Mouse (Mus musculus) liver, embryonic 14.5 days (tissue): ENCODE data around the gene Bend4. TPM values are rescaled to one million over a fixed set of nuclear protein-coding genes. Genes with fewer than 3 reads are reported as not detected.

Experiments
- ATAC-seq: fragments of 200-750 bp; cut with Nextera tagmentation; 2 replicates; pipeline ENCODE4 v1.8.0; 2017; ENCODE audit warnings: moderate number of reproducible peaks, mild to moderate bottlenecking, moderate library complexity; ENCODE audit not compliant: insufficient read depth
- DNase-seq, 3 experiments: peaks; one replicate each; pipeline ENCODE4 v3.0.0-alpha.2; 2012 to 2013; ENCODE audit warnings: low read depth in 3 of 3, low spot score in 3 of 3
- H3K27ac ChIP-seq: fragments of 300-500 bp; sonication (generic); 2 replicates; pipeline ENCODE4 v1.5.1; 2014; ENCODE audit warnings: moderate library complexity, mild to moderate bottlenecking, control low read depth, inconsistent platforms
- H3K27me3 ChIP-seq: fragments of 300-500 bp; sonication (generic); 2 replicates; pipeline ENCODE4 v1.6.1; 2014; ENCODE audit warnings: mild to moderate bottlenecking, low read length, moderate library complexity; ENCODE audit not compliant: control insufficient read depth, insufficient read depth
- H3K36me3 ChIP-seq: fragments of 300-500 bp; sonication (generic); replicated peaks from 2 replicates; pipeline ENCODE4 v1.6.1; 2014; ENCODE audit warnings: low read depth; ENCODE audit not compliant: control insufficient read depth, insufficient read depth
- H3K4me1 ChIP-seq, 2 experiments: fragments of 200-500 bp in 1 of 2; fragments of 300-500 bp in 1 of 2; sonication (generic) in 1 of 2; replicated peaks; 2 replicates each; pipeline ENCODE4 v1.6.1; 2012 to 2014; ENCODE audit warnings: antibody characterized with exemption in 1 of 2, inconsistent platforms in 1 of 2, low read length in 1 of 2; ENCODE audit not compliant: control insufficient read depth in 2 of 2, insufficient read depth in 2 of 2
- H3K4me2 ChIP-seq: fragments of 300-500 bp; sonication (generic); 2 replicates; pipeline ENCODE4 v1.6.1; 2014; ENCODE audit warnings: low read depth, mild to moderate bottlenecking, control low read depth, moderate library complexity
- H3K4me3 ChIP-seq, 2 experiments: fragments of 200-500 bp in 1 of 2; fragments of 300-500 bp in 1 of 2; sonication (generic) in 1 of 2; 2 replicates each; pipeline ENCODE4 v1.5.1; 2012 to 2014; ENCODE audit warnings: low read depth in 2 of 2, low read length in 2 of 2, mild to moderate bottlenecking in 2 of 2, control low read depth in 1 of 2, inconsistent platforms in 1 of 2, moderate library complexity in 1 of 2; ENCODE audit not compliant: insufficient read depth in 1 of 2
- H3K9ac ChIP-seq: fragments of 300-500 bp; sonication (generic); replicated peaks from 2 replicates; pipeline ENCODE4 v1.6.1; 2014; ENCODE audit warnings: mild to moderate bottlenecking, control low read depth, moderate library complexity
- H3K9me3 ChIP-seq: fragments of 300-500 bp; sonication (generic); 2 replicates; pipeline ENCODE4 v1.6.1; 2016; ENCODE audit warnings: low read length, mixed read lengths; ENCODE audit not compliant: control insufficient read depth
- CTCF ChIP-seq: IDR thresholded peaks from 2 replicates; pipeline ENCODE4 v1.5.1; 2016; ENCODE audit warnings: antibody characterized with exemption, low read depth, control low read depth
- EP300 ChIP-seq: IDR thresholded peaks from 2 replicates; pipeline ENCODE4 v1.6.1; 2016; ENCODE audit warnings: antibody characterized with exemption, low read depth
- WGBS: fragments of 180-500 bp; shearing (Covaris S2); extraction: QIAGEN DNeasy Blood & Tissue Kit; methylation state at CpG from one replicate; pipeline ENCODE4 v1.1.7; 2014; ENCODE audit not compliant: insufficient replicate concordance; 5-methylcytosine and 5-hydroxymethylcytosine counted together
- polyA plus RNA-seq, 2 experiments: library from polyadenylated mRNA; depleted of rRNA in 1 of 2; stranded (reverse) in 1 of 2; unstranded in 1 of 2; fragments of >200 nt; fragmentation: Nextera tagmentation in 1 of 2; extraction: Ambion mirVana in 1 of 2; gene quantifications; 2 replicates each; pipeline versions ENCODE4 v1.2.1 to v1.2.3; 2012 to 2014

Gene Bend4
- polyA plus RNA-seq, 2 experiments = 0.27 to 0.50 TPM

- Histone ChIP-seq H3K4me1 (peaks cover 0 to 14% of the 10 kb centered on the region in 2 experiments; a peak in 2 of 4 replicates), H3K4me3 (no peak overlapping the region), H3K27ac (no peak overlapping the region), H3K9me3 (no peaks in the 10 kb centered on the region), H3K27me3 (no peaks in the 10 kb centered on the region), H3K9ac (no peak overlapping the region), H3K4me2 (no peak overlapping the region), H3K36me3 (no peaks in the 10 kb centered on the region)
- WGBS = 28% methylated on average over 2 of the region's 2 CpGs
- ATAC-seq = no peak
- TF ChIP-seq EP300 = no peak
- TF ChIP-seq CTCF = no peak
- no peak for DNase-seq
Observed at GRCm38 (mm10) chr5:67446526-67446925, 18.4 kb upstream of the Bend4 start.

- H3K4me1 ChIP-seq = peaks cover 0 to 13% of the 10 kb centered on the region in 2 experiments; a peak in 2 of 4 replicates
- H3K27me3 ChIP-seq = no peaks in the 10 kb centered on the region
- H3K36me3 ChIP-seq = no peaks in the 10 kb centered on the region
- no peak for TF ChIP-seq CTCF
- ATAC-seq (no peak), DNase-seq (no peak)
- no peak overlapping the region for H3K9ac ChIP-seq
- 35% methylated on average over 17 of the region's 17 CpGs for WGBS
- H3K4me3 ChIP-seq = no peak overlapping the region
- H3K4me2 ChIP-seq = no peak overlapping the region
- no peaks in the 10 kb centered on the region for H3K9me3 ChIP-seq
- H3K27ac ChIP-seq = no peak overlapping the region
Observed at GRCm38 (mm10) chr5:67444217-67445050, 16.3 kb upstream of the Bend4 start.

- H3K36me3 ChIP-seq = no peaks in the 10 kb centered on the region
- no peak for TF ChIP-seq CTCF
- no peak for TF ChIP-seq EP300
- H3K27ac ChIP-seq = no peak overlapping the region
- H3K9ac ChIP-seq = no peak overlapping the region
- 40% methylated on average over 6 of the region's 6 CpGs for whole genome bisulfite sequencing
- DNase-seq (no peak), ATAC-seq (no peak)
- H3K4me2 ChIP-seq = no peak overlapping the region
- peaks cover 0 to 14% of the 10 kb centered on the region in 2 experiments; a peak in 2 of 4 replicates for H3K4me1 ChIP-seq
- no peaks in the 10 kb centered on the region for H3K27me3 ChIP-seq
- no peaks in the 10 kb centered on the region for H3K9me3 ChIP-seq
- H3K4me3 ChIP-seq = no peak overlapping the region
Observed at GRCm38 (mm10) chr5:67442813-67443450, 14.8 kb upstream of the Bend4 start.

- ATAC-seq = no peak
- Histone ChIP-seq H3K36me3 (no peaks in the 10 kb centered on the region), H3K4me1 (peaks cover 0 to 13% of the 10 kb centered on the region in 2 experiments; a peak in 2 of 4 replicates), H3K27me3 (no peaks in the 10 kb centered on the region), H3K27ac (no peak overlapping the region), H3K9ac (no peak overlapping the region), H3K9me3 (no peaks in the 10 kb centered on the region), H3K4me3 (no peak overlapping the region), H3K4me2 (no peak overlapping the region)
- 71% methylated on average over 8 of the region's 8 CpGs for WGBS
- TF ChIP-seq CTCF (no peak), EP300 (no peak)
- DNase-seq = no peak
Observed at GRCm38 (mm10) chr5:67440563-67440962, 12.5 kb upstream of the Bend4 start.

- Histone ChIP-seq H3K9me3 (no peaks in the 10 kb centered on the region), H3K4me3 (no peak overlapping the region), H3K4me1 (peaks cover 0 to 9% of the 10 kb centered on the region in 2 experiments; a peak in 1 of 4 replicates), H3K4me2 (no peak overlapping the region), H3K27me3 (no peaks in the 10 kb centered on the region), H3K27ac (no peak overlapping the region), H3K36me3 (no peaks in the 10 kb centered on the region), H3K9ac (no peak overlapping the region)
- ATAC-seq = peak; percentile 51; the same call in 1 of the 2 replicates
- DNase-seq = peak in 2 of 3 experiments; percentile 16 to 26
- whole genome bisulfite sequencing = 11% methylated on average over 2 of the region's 2 CpGs
- TF ChIP-seq CTCF = no peak
- TF ChIP-seq EP300 = no peak
Observed at GRCm38 (mm10) chr5:67437403-67437802, 9.3 kb upstream of the Bend4 start.
